Mouse (Mus musculus) hindbrain, embryonic 16.5 days (tissue): ENCODE measurements around the gene Rnf114. TPM values are rescaled to one million over a fixed set of nuclear protein-coding genes. Genes with fewer than 3 reads are reported as not detected.

Experiments
- ATAC-seq: fragments of 200-750 bp; cut with Nextera tagmentation; 2 replicates; pipeline ENCODE4 v1.8.0; 2017; ENCODE audit warnings: moderate TSS enrichment, moderate library complexity
- H3K27ac ChIP-seq: fragments of 300-500 bp; sonication (generic); 2 replicates; pipeline ENCODE4 v1.5.1; 2014; ENCODE audit warnings: low read depth, mild to moderate bottlenecking, control low read depth, low read length, moderate library complexity
- H3K27me3 ChIP-seq: fragments of 300-500 bp; sonication (generic); replicated peaks from 2 replicates; pipeline ENCODE4 v1.6.1; 2014; ENCODE audit warnings: low read length; ENCODE audit not compliant: control insufficient read depth, insufficient read depth
- H3K36me3 ChIP-seq: fragments of 300-500 bp; sonication (generic); 2 replicates; pipeline ENCODE4 v1.6.1; 2014; ENCODE audit warnings: mild to moderate bottlenecking, low read length, moderate library complexity, mixed read lengths; ENCODE audit not compliant: control insufficient read depth, insufficient read depth
- H3K4me1 ChIP-seq: fragments of 300-500 bp; sonication (generic); 2 replicates; pipeline ENCODE4 v1.6.1; 2014; ENCODE audit warnings: low read depth, low read length; ENCODE audit not compliant: control insufficient read depth, insufficient read depth
- H3K4me2 ChIP-seq: fragments of 300-500 bp; sonication (generic); 2 replicates; pipeline ENCODE4 v1.6.1; 2014; ENCODE audit warnings: mild to moderate bottlenecking, low read length, control low read depth, moderate library complexity
- H3K4me3 ChIP-seq: fragments of 300-500 bp; sonication (generic); 2 replicates; pipeline ENCODE4 v1.5.1; 2014; ENCODE audit warnings: mild to moderate bottlenecking, low read length, control low read depth, moderate library complexity
- H3K9ac ChIP-seq: fragments of 300-500 bp; sonication (generic); 2 replicates; pipeline ENCODE4 v1.6.1; 2014; ENCODE audit warnings: low read depth, mild to moderate bottlenecking, control low read depth, low read length, moderate library complexity
- H3K9me3 ChIP-seq: fragments of 300-500 bp; sonication (generic); 2 replicates; pipeline ENCODE4 v1.6.1; 2014; ENCODE audit warnings: mild to moderate bottlenecking, low read length, moderate library complexity; ENCODE audit not compliant: control insufficient read depth
- WGBS: fragments of 180-500 bp; shearing (Covaris S2); extraction: QIAGEN DNeasy Blood & Tissue Kit; methylation state at CpG from one replicate; pipeline ENCODE4 v1.1.7; 2014; 5-methylcytosine and 5-hydroxymethylcytosine counted together
- polyA plus RNA-seq: library from polyadenylated mRNA; unstranded; fragments of >200 nt; fragmentation: Nextera tagmentation; extraction: Ambion mirVana; gene quantifications from 2 replicates; pipeline ENCODE4 v1.2.1, GENCODE M21; 2015

Rnf114 gene
- polyA plus RNA-seq, 1 experiment from 2014 or later: 112 TPM

DNA sequence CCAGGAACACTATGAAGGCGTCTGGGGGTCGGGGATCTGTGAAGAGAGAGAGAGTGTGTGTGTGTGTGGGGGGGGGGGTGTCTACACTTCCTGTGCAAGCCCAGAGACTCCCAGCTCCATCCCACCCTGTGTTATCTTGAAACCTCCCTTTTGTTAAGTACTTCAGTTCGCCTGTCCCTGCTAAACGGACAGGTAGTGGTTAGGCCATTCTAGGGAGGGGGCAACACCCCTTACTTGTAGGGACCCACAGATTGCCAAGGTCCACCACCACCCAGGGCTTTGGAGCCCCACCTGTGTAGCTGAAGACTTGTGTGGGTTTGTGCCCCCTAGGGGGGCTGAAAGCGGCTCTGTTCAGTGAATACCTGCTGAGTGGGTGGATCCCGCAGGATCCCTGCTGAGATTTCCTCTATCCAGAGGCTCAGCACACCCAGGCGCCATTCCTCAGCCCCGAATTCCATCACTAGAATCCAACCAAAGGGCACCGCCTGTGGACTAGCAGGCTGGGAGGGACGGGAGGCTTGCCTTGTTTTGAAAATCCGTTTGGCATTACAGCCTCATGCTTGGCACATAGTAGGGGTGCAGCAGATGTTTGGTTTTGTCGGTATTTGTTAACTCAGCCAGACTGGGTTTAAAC is 48.1 kb downstream of the Rnf114 start:
- H3K4me1 ChIP-seq: peaks cover 16% of the 10 kb centered on the region
- no peak overlapping the region for H3K9ac ChIP-seq
- WGBS: 19% methylated on average over 12 of the region's 12 CpGs
- no peaks in the 10 kb centered on the region for H3K36me3 ChIP-seq
- no peaks in the 10 kb centered on the region for H3K9me3 ChIP-seq
- H3K4me2 ChIP-seq: peak overlapping the region; percentile 28; the same call in 1 of the 2 replicates
- H3K27me3 ChIP-seq: peaks cover 23% of the 10 kb centered on the region
- ATAC-seq: no peak
- 0 out of 2 replicates have a peak overlapping the region, but pooled peaks have one; percentile 16 for H3K27ac ChIP-seq
- no peak overlapping the region; the same call in 1 of the 2 replicates for H3K4me3 ChIP-seq

DNA sequence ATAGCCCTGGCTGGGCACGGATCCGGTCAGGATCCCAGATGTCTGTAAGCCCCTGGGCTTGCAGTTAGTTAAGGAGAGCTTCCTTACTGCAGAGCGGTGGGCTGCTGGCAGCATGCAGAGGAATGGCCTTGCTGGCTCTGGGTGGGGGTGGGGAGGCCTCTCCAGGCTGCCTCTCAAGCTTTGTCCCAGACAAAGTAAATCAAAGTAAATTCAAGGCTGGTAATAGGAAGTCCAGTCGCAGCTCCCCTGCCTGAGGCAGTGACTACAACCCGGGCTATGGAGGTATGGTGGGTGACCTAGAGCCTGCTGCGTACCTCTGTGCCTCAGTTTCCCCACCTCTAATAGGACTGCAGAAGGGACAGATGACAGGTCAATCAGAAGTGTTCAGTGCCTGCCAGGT is 48.9 kb downstream of the Rnf114 start:
- no peak for ATAC-seq
- 19% methylated on average over 6 of the region's 6 CpGs for WGBS
- Histone ChIP-seq H3K4me2 (no peak overlapping the region), H3K4me1 (peaks cover 16% of the 10 kb centered on the region), H3K27ac (no peak overlapping the region), H3K4me3 (no peak overlapping the region), H3K27me3 (peaks cover 22% of the 10 kb centered on the region), H3K9ac (no peak overlapping the region; the same call in 1 of the 2 replicates), H3K36me3 (no peaks in the 10 kb centered on the region), H3K9me3 (no peaks in the 10 kb centered on the region)

DNA sequence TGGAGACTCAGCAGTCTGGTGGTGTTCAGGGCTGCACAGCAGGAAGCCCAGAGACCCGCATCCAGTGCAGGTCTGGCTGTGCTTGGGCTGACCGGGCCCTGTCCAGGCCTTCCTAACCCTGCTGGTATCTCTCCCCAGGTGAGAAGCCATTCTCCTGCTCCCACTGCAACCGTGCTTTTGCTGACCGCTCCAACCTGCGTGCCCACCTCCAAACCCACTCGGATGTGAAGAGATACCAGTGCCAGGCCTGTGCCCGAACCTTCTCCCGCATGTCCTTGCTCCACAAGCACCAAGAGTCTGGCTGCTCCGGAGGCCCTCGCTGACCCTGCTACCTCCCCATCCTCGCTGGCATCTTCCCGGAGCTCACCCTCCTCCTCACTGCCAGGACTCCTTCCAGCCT is 49.3 kb downstream of the Rnf114 start:
- H3K9me3 ChIP-seq: no peaks in the 10 kb centered on the region
- H3K4me3 ChIP-seq: no peak overlapping the region
- no peak overlapping the region for H3K4me2 ChIP-seq
- no peak for ATAC-seq
- peaks cover 16% of the 10 kb centered on the region for H3K4me1 ChIP-seq
- no peak overlapping the region for H3K27ac ChIP-seq
- H3K9ac ChIP-seq: no peak overlapping the region
- no peaks in the 10 kb centered on the region for H3K36me3 ChIP-seq
- 76% methylated on average over 12 of the region's 12 CpGs for WGBS
- peaks cover 17% of the 10 kb centered on the region for H3K27me3 ChIP-seq

DNA sequence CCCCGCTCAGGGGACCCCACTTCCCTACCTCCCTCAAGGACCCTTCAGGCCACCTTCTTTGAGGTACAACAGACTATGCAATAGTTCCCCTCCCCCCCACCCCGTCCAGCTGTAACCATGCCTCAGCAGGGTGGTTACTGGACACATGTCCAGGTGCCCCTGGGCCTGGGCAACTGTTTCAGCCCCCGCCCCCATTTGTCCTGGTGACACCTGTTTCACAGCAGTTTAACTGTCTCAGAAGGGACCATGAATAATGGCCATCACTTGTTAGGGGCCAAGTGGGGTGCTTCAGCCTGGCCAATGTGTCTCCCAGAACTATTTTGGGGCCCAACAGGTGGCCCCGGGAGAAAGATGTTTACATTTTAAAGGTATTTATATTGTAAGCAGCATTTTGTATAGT is 49.9 kb downstream of the Rnf114 start:
- Histone ChIP-seq H3K4me1 (peaks cover 15% of the 10 kb centered on the region), H3K27ac (no peak overlapping the region), H3K4me2 (no peak overlapping the region), H3K9me3 (no peaks in the 10 kb centered on the region), H3K36me3 (no peaks in the 10 kb centered on the region), H3K27me3 (peaks cover 13% of the 10 kb centered on the region), H3K4me3 (no peak overlapping the region), H3K9ac (no peak overlapping the region)
- 77% methylated on average over 4 of the region's 4 CpGs for WGBS
- no peak for ATAC-seq

DNA sequence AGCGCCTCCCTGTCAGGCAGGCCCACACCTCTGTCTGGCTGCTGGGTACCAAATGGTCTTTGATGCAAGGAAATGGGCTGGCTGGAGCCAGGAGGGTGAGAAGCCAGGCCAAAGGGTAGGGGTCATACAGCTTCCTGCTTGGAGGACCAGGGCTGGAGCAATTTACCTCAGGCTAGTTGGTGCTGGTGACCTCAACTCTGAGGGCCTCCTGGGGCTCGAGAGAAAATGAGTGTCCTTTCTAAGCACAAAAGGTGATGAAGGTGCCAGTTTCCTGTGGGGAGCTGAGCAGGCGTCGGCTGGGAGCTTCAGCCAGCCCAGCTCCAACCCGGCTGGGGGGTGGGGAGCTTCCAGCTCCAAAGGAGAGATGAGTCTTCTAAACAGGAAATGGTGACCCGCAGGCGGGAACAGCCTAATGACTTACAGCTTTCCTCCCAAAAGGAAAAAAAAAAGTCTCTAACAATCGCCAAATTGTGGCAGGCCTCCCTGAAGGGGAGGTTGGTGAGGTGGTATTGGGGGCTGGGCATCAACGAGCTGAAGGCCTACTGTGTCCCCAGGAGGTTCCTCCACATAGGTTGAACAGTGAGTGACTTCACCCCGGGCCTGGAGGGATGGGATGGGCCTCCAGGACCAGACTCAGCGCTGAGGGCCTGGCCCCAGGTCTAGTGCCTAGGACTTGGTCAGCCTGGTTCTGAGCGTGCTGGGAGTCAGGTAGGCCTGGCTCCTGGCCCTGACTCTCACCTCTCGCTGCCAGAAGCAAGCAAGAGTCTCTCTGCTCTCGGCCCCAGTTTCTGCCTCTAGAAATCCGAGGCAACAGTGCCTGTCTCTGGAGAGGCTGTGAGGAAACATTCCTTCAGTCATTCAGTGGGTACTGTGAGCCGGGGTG is 50.9 kb downstream of the Rnf114 start:
- WGBS: 33% methylated on average over 16 of the region's 16 CpGs
- Histone ChIP-seq H3K4me3 (no peak overlapping the region), H3K9ac (no peak overlapping the region), H3K9me3 (no peaks in the 10 kb centered on the region), H3K36me3 (no peaks in the 10 kb centered on the region), H3K4me1 (peaks cover 7% of the 10 kb centered on the region), H3K27ac (peak overlapping the region; percentile 59), H3K4me2 (no peak overlapping the region), H3K27me3 (peaks cover 10% of the 10 kb centered on the region)
- no peak for ATAC-seq

DNA sequence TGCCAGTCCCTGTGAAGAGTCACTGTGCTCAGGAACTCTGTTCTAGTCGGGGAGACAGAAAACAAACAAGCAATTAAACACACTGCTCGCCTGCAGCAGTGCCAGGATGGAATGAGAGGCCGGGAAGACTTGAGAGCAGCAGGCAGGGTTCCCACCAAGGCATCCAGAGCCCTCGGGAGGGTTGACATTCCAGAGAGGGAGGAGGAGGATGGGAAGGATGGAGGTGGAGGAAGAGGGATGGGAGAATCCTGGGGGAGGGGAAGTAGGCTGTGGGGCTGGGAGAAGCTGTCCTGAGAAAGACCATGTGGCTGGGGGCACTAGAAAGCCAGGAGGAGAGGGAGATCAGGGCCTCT is 51.5 kb downstream of the Rnf114 start:
- WGBS: 6% methylated on average over 4 of the region's 4 CpGs
- Histone ChIP-seq H3K36me3 (no peaks in the 10 kb centered on the region), H3K4me3 (no peak overlapping the region), H3K4me2 (no peak overlapping the region), H3K4me1 (peaks cover 4% of the 10 kb centered on the region; the same call in 1 of the 2 replicates), H3K27me3 (peaks cover 10% of the 10 kb centered on the region), H3K27ac (peak overlapping the region; percentile 59; the same call in 1 of the 2 replicates), H3K9ac (no peak overlapping the region), H3K9me3 (no peaks in the 10 kb centered on the region)
- ATAC-seq: no peak

DNA sequence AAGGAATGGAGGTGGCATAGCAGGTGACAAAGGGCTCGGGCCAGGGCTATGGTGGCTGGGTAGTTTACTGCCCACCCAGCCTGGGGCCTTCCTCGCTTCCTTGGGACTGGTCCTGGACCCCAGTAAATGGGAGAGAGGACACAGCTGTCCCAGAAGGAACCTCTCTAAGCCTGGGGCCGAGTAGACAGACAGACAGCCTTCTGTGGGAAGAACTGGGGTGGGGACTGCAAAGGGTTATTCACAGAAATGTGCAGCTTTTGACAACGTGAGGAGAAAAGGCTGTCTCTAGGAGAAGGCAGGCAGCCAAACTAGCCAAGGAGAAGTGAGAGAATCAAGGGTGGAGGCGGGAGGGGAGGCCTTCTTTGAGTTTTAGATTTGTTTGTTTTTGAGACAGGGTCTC is 52.0 kb downstream of the Rnf114 start:
- no peak overlapping the region for H3K4me2 ChIP-seq
- peaks cover 7% of the 10 kb centered on the region for H3K27me3 ChIP-seq
- no peak overlapping the region for H3K4me3 ChIP-seq
- 62% methylated on average over 5 of the region's 5 CpGs for WGBS
- H3K9ac ChIP-seq: no peak overlapping the region
- ATAC-seq: no peak
- no peaks in the 10 kb centered on the region for H3K9me3 ChIP-seq
- peaks cover 4% of the 10 kb centered on the region; the same call in 1 of the 2 replicates for H3K4me1 ChIP-seq
- no peaks in the 10 kb centered on the region for H3K36me3 ChIP-seq
- 0 out of 2 replicates have a peak overlapping the region, but pooled peaks have one; percentile 37 for H3K27ac ChIP-seq

DNA sequence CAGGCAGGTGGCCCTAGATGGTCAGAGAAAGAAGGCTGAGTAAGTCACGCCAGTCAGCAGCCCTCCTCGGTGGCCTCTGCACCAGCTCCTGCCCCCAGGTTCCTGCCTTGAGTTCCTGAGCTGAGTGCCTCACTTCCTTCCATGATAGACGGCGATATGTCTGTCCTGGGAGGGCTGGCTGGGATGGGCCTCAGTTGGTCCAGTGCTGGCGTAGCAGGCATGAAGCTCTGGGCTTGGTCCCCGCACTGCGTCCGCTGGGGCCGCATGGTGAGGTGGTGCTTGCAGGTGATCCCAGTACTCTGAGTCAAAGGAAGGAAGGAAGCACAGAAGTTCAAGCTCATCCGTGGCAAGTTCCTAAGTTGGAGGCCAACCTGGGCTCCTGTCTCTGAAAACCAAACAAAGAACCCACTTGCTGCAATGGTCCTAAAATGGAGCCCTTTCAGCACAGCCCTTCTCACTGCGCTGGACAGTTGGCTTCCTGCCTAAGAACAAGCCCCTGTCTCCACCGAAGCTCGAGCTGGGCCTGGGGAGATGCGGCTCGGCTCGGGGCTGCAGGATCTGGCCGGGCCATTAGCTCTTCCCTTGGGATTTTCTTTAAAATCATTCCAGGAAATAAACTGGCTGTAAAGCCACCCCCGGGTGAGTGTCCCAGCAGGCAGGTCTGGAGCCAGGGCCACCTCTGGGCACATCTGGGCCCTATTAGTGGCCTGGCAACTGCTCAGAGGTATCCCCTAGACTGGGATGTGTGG is 54.2 kb downstream of the Rnf114 start:
- ATAC-seq: no peak
- no peak overlapping the region for H3K9ac ChIP-seq
- H3K27me3 ChIP-seq: no peaks in the 10 kb centered on the region; the same call in 1 of the 2 replicates
- H3K9me3 ChIP-seq: no peaks in the 10 kb centered on the region
- WGBS: 84% methylated on average over 18 of the region's 18 CpGs
- H3K27ac ChIP-seq: no peak overlapping the region
- H3K4me2 ChIP-seq: no peak overlapping the region
- H3K4me1 ChIP-seq: peaks cover 4% of the 10 kb centered on the region; the same call in 1 of the 2 replicates
- H3K36me3 ChIP-seq: no peaks in the 10 kb centered on the region
- no peak overlapping the region for H3K4me3 ChIP-seq

DNA sequence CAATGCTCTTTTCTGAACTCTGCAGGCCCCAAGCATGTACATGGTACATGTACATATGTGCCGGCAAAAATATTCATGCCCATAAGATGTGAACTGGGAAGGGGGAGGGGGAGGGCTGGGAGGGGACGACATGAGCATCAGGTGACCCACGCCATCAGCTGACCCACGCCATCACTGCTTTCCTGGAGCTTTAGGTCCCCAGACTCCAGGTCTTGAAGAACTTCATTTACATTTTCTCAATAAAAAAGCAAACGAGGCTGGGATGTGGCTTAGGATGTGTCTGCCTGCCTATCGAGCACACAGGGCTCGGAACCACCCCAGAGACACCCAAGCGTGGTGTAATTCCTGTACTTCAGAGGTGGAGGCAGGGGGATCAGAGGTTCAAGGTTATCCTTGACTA is 55.0 kb downstream of the Rnf114 start:
- Histone ChIP-seq H3K4me3 (no peak overlapping the region), H3K4me2 (no peak overlapping the region), H3K27me3 (no peaks in the 10 kb centered on the region; the same call in 1 of the 2 replicates), H3K9me3 (no peaks in the 10 kb centered on the region), H3K27ac (no peak overlapping the region), H3K4me1 (peaks cover 4% of the 10 kb centered on the region; the same call in 1 of the 2 replicates), H3K9ac (no peak overlapping the region), H3K36me3 (no peaks in the 10 kb centered on the region)
- ATAC-seq: no peak
- WGBS: 74% methylated on average over 8 of the region's 8 CpGs
